Mouse (Mus musculus) gastrocnemius, adult 18-20 months (tissue): Measurements from ENCODE around the gene Crybb1. TPM values are rescaled to one million over a fixed set of nuclear protein-coding genes. Genes with fewer than 3 reads are reported as not detected.
A peak's percentile ranks its signal among the peaks of the same experiment; 100 is the strongest.

ENCODE experiments used
- DNase-seq: peaks from one replicate; pipeline ENCODE4 v3.0.0; 2021; ENCODE audit warnings: low spot score
- long read RNA-seq, 2 experiments: library from polyadenylated mRNA; stranded (forward); transcript quantifications; one replicate each; pipeline ENCODE4 v2.0.0; 2021
- total RNA-seq, 2 experiments: library from RNA; stranded (reverse); gene quantifications; 2 replicates each; pipeline ENCODE4 v1.2.3; 2021

Crybb1 gene
- 1 to 10 TPM; 1.2 to 1.9 TPM for total RNA-seq
- long read RNA-seq, experiment 1, partial matches to known transcripts: 0 of 2 reads
- long read RNA-seq, experiment 1, other reads (novel, unspliced or antisense): 0 of 2 reads
- long read RNA-seq, experiment 2: 0 reads

DNA sequence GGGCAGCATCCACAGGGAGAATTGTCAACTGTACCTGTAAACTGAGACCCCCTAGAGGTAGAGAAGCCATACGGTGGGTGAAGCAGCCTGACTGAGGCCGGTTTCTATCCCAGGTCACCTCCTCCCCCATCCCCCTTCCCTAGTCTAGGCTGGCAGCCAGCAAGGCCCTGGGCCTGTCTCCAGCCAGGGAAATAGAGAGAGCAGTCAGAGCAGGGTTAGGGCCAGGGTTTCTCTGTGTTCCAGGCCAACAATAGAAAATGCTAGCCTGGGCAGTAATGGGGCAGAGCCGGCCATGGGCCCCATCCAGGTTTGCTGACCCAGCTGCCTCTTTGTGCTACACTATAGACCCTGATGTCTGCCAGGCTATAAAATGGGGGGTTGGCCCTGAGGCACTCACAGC lies at the start of gene Crybb1:
Gene Crybb1 (plus strand): TSS at position 390 of the 400 bp plus-strand sequence.
- peak; percentile 89 for DNase-seq

- no peak for DNase-seq
Measured at GRCm38 (mm10) chr5:112206543-112207255, 48.9 kb upstream of the Crybb1 start.

GRCm38 (mm10) chr5:112208321-112208720 lies 47.3 kb upstream of the Crybb1 start:
- DNase-seq: no peak

DNA sequence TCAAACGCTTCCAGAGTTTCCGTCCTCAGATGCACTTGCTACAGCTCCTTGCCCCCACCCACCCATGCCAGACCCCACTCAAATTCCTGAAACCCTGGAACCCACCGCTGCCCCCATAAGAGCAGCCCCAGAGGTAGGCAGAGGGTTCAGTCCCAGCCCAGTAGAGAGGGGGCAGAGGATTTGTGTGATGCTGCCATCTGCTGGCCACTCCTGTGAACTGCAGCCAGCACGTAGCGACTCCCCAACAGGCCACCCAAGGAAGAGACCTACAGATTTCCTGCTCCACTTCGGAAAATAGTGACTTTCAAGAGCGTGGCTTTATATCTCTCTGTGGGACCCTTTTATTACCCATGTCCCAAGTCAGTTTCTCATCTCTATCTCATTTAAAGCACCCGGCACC lies 45.5 kb upstream of the Crybb1 start:
- peak; percentile 39 for DNase-seq

DNA sequence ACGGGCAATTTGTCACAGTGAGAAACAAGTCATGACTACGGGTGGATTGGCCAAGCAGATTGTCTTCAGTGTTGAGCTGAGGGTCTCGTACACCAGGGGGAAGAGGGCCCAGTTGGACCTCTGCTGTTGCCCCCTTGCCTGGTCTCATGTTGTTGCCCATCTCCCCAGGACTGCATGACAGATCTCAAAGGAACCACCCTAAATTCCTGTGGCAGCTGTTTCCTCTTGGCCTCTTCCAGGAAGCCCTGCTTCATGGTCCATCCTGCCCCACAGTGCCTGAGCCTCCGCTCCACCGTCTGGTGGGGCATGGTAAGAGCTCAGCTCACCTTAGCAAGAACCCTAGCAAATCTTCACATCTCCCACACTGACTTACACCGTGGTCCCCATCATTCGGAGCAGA lies 43.7 kb upstream of the Crybb1 start:
- DNase-seq: no peak

- no peak for DNase-seq
Measured at GRCm38 (mm10) chr5:112212711-112213264, 42.8 kb upstream of the Crybb1 start.

- DNase-seq: no peak
Measured at GRCm38 (mm10) chr5:112213331-112214240, 42.0 kb upstream of the Crybb1 start.

DNA sequence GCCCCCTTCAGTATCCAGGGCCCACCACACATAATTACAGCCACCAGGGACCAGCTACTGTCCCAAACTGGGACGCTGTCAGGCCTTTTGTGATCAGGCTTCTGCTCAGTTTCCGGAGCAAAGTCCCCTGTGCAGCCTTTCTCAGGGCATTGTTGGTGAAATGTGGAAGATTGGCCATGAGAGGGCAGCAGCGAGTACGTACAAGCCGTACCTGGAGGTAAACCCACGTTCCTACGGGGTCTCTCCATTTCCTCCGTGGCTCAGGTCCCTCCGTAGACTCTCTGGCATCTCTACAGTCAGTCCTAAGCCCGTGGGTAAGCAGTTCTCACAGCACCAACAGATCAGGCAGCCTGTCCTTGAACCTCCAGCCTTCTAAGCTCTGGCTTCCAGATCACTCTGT lies 41.2 kb upstream of the Crybb1 start:
- DNase-seq: peak; percentile 31

- no peak for DNase-seq
Measured at GRCm38 (mm10) chr5:112215291-112215751, 40.3 kb upstream of the Crybb1 start.

DNA sequence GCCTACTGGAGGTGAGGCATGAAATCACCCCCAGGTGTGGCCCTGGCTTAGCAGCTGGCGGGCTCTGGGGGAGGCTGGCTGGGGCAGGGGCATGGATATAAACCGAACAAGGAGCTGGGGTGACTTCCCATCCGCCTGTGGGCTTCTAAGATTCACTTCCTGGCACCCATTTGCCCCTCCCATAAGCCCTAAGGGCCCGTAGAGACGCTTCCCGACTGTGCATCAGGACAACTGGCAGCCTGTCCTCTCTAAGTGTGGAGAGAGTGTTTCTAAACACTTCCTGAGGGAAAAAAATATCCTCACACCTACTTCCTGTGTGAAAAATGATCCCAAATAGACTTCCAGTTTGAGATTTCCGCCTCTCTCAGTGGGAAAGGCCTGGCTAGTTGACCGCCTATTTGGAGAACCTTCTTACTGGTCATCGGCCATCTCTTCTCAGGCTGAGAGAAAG lies 39.8 kb upstream of the Crybb1 start:
- DNase-seq: no peak

GRCm38 (mm10) chr5:112216335-112216734 lies 39.3 kb upstream of the Crybb1 start:
- no peak for DNase-seq

GRCm38 (mm10) chr5:112217031-112217430 lies 38.6 kb upstream of the Crybb1 start:
- DNase-seq: no peak

DNA sequence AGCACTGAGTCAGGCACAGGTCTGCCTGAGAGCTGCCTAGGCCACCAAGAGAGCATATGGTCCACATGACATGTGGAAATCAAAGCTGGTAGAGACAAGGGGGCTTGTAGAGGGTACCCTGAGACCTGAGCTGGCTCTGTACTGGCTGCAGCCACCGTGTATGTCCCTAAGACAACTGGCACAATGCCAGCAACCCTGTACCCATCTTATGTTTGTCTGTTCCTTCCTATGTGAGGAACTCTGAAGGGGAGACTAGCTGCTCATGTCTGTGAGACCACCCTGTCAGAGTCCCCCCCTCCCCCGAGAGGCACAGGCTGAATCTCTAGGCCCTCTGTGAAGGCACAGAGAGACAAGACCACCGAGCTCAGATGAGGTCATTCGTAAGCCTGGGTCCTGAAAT lies 36.9 kb upstream of the Crybb1 start:
- DNase-seq: no peak

DNA sequence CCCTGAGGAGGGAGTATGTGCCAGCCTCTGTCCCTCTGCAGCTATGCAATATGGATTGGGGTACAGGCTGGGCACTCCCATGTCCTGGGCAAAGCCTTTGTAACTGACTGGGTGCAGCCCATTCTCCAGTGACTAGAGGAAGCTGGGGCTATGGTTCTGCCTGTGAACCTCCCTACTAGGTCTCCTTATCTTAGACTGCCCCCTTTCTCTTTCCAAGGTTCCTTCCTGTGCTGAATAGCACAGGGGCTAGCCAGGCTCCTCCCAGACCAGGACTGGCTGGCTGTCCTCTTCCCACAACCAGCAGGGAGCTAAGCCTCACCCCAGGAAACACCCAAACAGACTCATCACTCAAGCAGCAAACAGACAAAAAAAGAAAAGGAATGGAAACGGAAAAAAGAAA lies 36.2 kb upstream of the Crybb1 start:
- no peak for DNase-seq

- no peak for DNase-seq
Measured at GRCm38 (mm10) chr5:112220203-112220602, 35.4 kb upstream of the Crybb1 start.

GRCm38 (mm10) chr5:112225591-112225990 lies 30.0 kb upstream of the Crybb1 start:
- DNase-seq: no peak

DNA sequence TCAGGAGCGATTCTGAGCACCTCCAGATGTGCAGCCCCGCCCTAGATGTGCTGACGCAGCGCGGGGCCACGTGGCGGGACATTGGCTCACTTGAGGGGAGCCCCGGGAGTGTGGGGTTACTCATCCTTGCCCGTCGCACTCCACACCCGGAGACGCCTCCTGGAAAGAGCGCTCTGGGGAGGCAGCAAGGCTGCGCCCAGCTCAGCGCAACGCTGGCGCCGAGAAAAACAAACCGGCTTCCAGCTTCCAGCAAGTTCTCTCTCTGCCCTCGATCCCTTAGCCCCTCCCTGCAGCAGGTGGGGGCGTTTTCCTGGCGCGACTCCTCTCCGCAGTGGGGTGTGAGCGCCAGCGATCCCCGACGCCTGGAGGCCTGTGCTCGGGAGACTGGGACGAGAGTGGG lies 28.3 kb upstream of the Crybb1 start:
- DNase-seq: peak; percentile 20

DNA sequence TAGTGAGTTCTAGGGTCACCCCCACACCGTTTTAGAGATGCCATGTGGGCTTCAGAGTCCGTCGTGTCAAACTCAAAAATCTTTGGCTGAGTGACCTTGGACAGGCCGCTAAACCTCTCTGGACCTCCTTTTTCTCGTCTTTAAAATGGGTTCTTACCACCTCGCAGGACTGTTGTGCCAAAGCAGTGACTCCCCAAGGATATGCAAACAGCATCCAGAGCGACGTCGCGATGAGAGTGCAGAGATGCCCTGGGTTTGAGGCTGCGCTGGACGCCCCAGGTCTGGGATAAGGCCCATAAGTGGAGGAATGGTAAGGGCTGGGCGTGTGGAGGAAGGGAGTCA lies 27.7 kb upstream of the Crybb1 start:
- no peak for DNase-seq

DNA sequence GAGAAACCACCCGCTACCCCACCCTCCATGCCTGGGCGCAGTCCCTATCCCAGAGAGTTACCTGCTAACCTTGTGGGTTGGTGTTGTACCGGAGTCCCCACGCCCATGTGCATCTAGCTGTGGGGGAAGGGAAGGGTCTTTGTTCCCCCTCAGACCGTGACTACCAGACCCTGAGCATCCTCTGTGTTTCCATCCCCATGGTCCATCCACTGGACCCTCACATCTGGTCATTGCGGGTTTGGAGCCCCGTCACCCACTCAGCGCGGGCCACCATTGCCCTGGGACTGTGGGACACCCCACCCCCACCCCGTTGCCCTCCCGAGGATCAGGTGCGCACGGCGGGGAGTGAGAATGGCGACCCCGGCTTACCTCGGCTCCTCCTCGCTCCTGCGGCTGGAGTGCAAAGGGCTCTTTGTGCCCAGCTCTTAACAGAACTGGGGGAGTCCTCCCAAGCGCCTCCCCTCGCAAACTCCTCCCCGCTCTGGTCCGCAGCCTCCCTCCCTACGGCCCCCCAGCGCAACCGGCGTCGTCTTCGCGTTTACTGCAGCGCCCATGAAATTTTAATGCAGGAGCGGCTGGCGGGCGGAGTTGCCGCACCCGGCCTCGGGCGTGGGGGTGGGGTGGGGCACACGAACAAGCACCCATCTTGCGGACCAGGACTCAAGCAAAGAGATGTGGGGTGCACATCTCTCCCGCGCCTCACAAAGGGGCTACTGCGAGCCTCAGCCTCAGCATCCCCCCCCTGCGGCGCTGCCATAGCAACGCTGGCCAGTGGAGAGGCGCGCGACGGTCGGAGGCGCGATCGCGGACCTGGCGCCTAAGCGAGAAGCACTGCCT lies 27.2 kb upstream of the Crybb1 start:
- no peak for DNase-seq

DNA sequence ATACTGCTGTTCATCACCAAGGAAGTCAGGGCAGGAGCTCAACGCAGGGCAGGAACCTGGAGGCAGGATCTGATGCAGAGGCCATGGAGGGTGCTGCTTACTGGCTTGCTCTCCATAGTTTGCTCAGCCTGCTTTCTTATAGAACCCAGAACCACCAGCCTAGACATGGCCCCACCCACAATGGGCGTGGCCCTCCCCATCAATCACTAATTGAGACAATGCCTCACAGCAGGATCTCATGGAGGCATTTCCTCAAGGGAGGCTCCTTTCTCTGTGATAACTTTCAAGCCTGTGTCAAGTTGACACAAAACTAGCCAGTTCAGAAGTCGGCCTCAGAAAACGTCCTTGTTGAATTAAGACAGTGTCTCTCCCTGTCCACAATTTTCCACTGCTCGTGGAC lies 19.8 kb upstream of the Crybb1 start:
- DNase-seq: no peak

DNA sequence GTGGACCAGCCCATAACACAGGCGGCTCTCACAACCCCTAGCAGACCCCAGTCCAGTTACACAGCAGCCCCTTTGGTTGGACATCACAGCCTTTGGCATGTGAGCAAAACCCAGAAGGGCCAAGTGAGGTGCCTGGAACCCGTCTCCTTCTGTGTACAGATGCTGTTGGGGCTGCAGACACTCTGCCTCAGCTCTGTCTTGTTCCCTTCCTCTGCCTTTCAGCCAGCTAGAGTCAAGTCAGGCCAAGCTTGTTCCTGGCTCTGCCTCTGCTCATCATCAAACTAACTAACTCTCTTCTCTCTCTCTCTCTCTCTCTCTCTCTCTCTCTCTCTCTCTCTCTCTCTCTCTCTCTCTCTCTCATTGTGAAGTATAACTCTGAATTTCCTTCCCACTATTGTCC lies 19.0 kb upstream of the Crybb1 start:
- no peak for DNase-seq
